Comparison of ENCODE assay signal across 10 mouse cellular contexts in the genomic region with DNA sequence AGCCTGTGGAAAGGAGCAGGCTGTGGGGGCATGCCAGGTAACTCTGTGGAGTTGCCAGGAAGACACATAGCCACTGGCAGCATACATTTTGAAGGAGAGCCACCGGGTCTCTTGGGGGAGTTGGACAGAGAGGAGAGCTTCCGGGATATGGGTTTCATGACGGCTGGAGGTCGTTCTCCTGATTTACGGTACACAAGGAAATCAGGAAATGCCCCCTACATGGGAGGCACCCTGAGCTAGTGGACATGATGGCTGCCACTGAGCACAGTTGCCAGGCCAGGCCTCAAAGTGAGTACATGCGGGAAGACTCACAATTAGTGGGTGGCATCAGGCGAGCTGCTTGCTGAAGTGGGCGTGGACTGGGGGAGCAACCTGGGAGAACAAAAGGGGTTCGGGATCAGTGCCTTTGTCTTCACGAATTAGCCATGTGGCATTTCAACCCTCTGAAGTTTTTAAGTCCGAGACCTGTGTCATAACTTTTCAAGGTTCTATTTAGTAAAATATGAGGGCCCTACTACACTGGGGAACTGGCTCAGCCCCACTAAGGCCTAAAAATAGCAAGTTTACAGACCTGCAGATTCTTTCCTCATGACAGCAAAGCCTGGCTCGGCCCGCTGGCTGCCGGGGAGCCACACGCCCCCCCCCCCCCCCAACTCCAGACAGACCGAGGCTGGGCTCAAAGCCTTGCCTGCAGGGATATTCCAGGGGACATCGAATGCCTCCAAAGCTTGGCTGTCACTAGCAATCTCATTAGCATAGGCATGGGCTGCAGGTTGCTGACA. TPM values are rescaled to one million over a fixed set of nuclear protein-coding genes. Genes with fewer than 3 reads are reported as not detected.
A peak's percentile ranks its signal among the peaks of the same experiment; 100 is the strongest.
DNase-seq lines count a peak whose midpoint lies in the region; ATAC-seq and TF ChIP-seq lines count a peak whose summit lies in the region.
"Had no signal": no experiment of that assay in that cellular context is flagged by ENCODE, and none has a peak within 500 bp of the region (broad histone marks: within the 10 kb centered on the region; RNA-seq: fewer than 3 reads in every experiment).

No protein-coding gene starts in this region.

- 0 out of 2 replicates have a peak, but pooled peaks cover 3% of the 10 kb centered on the region for H3K27me3 ChIP-seq in kidney, embryonic 15.5 days
- H3K27me3 ChIP-seq in heart, embryonic 11.5 days (ENCODE audit: control insufficient read depth, insufficient read depth, low read length) = no peaks in the 10 kb centered on the region
- no peaks in the 10 kb centered on the region for H3K27me3 ChIP-seq in limb, embryonic 14.5 days (ENCODE audit: control insufficient read depth, insufficient read depth, low read length)

- no peaks in the 10 kb centered on the region for H3K36me3 ChIP-seq in kidney, embryonic 15.5 days
- no peaks in the 10 kb centered on the region for H3K36me3 ChIP-seq in heart, embryonic 11.5 days (ENCODE audit: control insufficient read depth, insufficient read depth, low read length)
- no peaks in the 10 kb centered on the region for H3K36me3 ChIP-seq in limb, embryonic 14.5 days (ENCODE audit: control insufficient read depth, insufficient read depth, low read length)
- H3K36me3 ChIP-seq: limb, embryonic 12.5 days had no signal

- TF ChIP-seq CTCF in cortical plate, adult 2 months (IDR thresholded peaks at IDR 0.05; ENCODE audit: extremely low read depth, insufficient read depth, low read length) = no peak

- peaks cover 27% of the 10 kb centered on the region for H3K4me1 ChIP-seq in kidney, embryonic 15.5 days
- H3K4me1 ChIP-seq in cortical plate, adult 2 months (ENCODE audit: control insufficient read depth, insufficient read depth, low read length) = peaks cover 5% of the 10 kb centered on the region; the same call in 1 of the 2 replicates
- peaks cover 43% of the 10 kb centered on the region for H3K4me1 ChIP-seq in heart, embryonic 11.5 days (ENCODE audit: control insufficient read depth, insufficient read depth, low read length)
- H3K4me1 ChIP-seq in limb, embryonic 14.5 days (ENCODE audit: control insufficient read depth, insufficient read depth, low read length) = peaks cover 26% of the 10 kb centered on the region

- peak overlapping the region; percentile 11; the same call in 1 of the 2 replicates for H3K27ac ChIP-seq in kidney, embryonic 15.5 days
- peak overlapping the region; percentile 24; the same call in 1 of the 2 replicates for H3K27ac ChIP-seq in cortical plate, adult 2 months (ENCODE audit: insufficient read depth, low read length)
- H3K27ac ChIP-seq in heart, embryonic 11.5 days (ENCODE audit: low read depth, low read length) = peak overlapping the region; percentile 55
- H3K27ac ChIP-seq in limb, embryonic 14.5 days (replicated peaks; ENCODE audit: low read depth, low read length) = peak overlapping the region; percentile 67
- H3K27ac ChIP-seq: limb, embryonic 12.5 days had no signal

- ATAC-seq in kidney, embryonic 15.5 days (replicated peaks; ENCODE audit: low FRiP score) = no peak
- ATAC-seq in heart, embryonic 11.5 days (replicated peaks; ENCODE audit: insufficient number of reproducible peaks, low FRiP score, low TSS enrichment) = 0 out of 2 replicates have a peak, but pooled peaks have one; percentile 25
- ATAC-seq in limb, embryonic 14.5 days (ENCODE audit: low FRiP score, low read depth) = peak; percentile 45; the same call in 1 of the 2 replicates

- H3K9ac ChIP-seq in kidney, embryonic 15.5 days = no peak overlapping the region
- peak overlapping the region; percentile 34; the same call in 1 of the 2 replicates for H3K9ac ChIP-seq in heart, embryonic 11.5 days (ENCODE audit: low read depth, low read length)
- no peak overlapping the region for H3K9ac ChIP-seq in limb, embryonic 14.5 days (ENCODE audit: low read depth, low read length, severe bottlenecking)
- H3K9ac ChIP-seq: limb, embryonic 12.5 days had no signal

- no peak overlapping the region for H3K4me2 ChIP-seq in kidney, embryonic 15.5 days
- peak overlapping the region; percentile 51 for H3K4me2 ChIP-seq in heart, embryonic 11.5 days
- no peak overlapping the region; the same call in 1 of the 2 replicates for H3K4me2 ChIP-seq in limb, embryonic 14.5 days (replicated peaks; ENCODE audit: low read depth, low read length, severe bottlenecking)

- DNase-seq in kidney, postnatal 4 days = no peak
- peak; percentile 42 for DNase-seq in limb, embryonic 14.5 days (ENCODE audit: low spot score)
- no peak for DNase-seq in testis, postnatal 10 days (ENCODE audit: low spot score)
- DNase-seq in adrenal gland, postnatal 25 days = no peak
- DNase-seq in cerebellum, adult 18-20 months = no peak
- DNase-seq: kidney, adult 2 months had no signal

- TF ChIP-seq POLR2A in cortical plate, adult 2 months (IDR thresholded peaks at IDR 0.05; ENCODE audit: extremely low read depth, insufficient read depth, low read length) = no peak
- TF ChIP-seq POLR2A in limb, embryonic 14.5 days (IDR thresholded peaks at IDR 0.05; ENCODE audit: borderline replicate concordance, extremely low read depth, insufficient read depth, insufficient read length) = no peak

- no peak overlapping the region for H3K4me3 ChIP-seq in kidney, embryonic 15.5 days (replicated peaks)
- no peak overlapping the region for H3K4me3 ChIP-seq in cortical plate, adult 2 months (ENCODE audit: insufficient read depth, low read length)
- H3K4me3 ChIP-seq in heart, embryonic 11.5 days (ENCODE audit: low read depth, low read length) = no peak overlapping the region
- no peak overlapping the region for H3K4me3 ChIP-seq in limb, embryonic 14.5 days (replicated peaks; ENCODE audit: low read length)

- no peaks in the 10 kb centered on the region for H3K9me3 ChIP-seq in kidney, embryonic 15.5 days (replicated peaks)
- H3K9me3 ChIP-seq in heart, embryonic 11.5 days (replicated peaks; ENCODE audit: control insufficient read depth, low read length) = no peaks in the 10 kb centered on the region
- H3K9me3 ChIP-seq in limb, embryonic 14.5 days (ENCODE audit: control insufficient read depth, low read length) = no peaks in the 10 kb centered on the region
- H3K9me3 ChIP-seq: limb, embryonic 12.5 days had no signal

- WGBS in kidney, embryonic 15.5 days = 27% methylated on average over 17 of the region's 17 CpGs
- 52% methylated on average over 17 of the region's 17 CpGs for WGBS in heart, embryonic 11.5 days (ENCODE audit: insufficient replicate concordance)
- 32% methylated on average over 17 of the region's 17 CpGs for WGBS in limb, embryonic 14.5 days

RNA-seq across cellular contexts. Expression of a gene that starts 8.3 kb away (rescaled TPM):
- polyA plus RNA-seq in kidney, embryonic 15.5 days (2015; fragmentation: Nextera tagmentation; extraction: Ambion mirVana) = 5.1 and 5.5 TPM in 2 replicates
- 25.4 and 26.3 TPM in 2 replicates for polyA plus RNA-seq in cortical plate, adult 2 months (2012; rRNA removed)
- 4.7 and 5.1 TPM in 2 replicates for polyA plus RNA-seq in heart, embryonic 11.5 days (2014; fragmentation: Nextera tagmentation; extraction: Ambion mirVana)
- polyA plus RNA-seq in limb, embryonic 14.5 days (2012; rRNA removed) = 25.7 and 29.0 TPM in 2 replicates
- 8.7 and 9.9 TPM in 2 replicates for polyA plus RNA-seq in limb, embryonic 14.5 days (2014; fragmentation: Nextera tagmentation; extraction: Ambion mirVana)
- total RNA-seq in adrenal gland, postnatal 25 days (2021) = 23.4 and 25.4 TPM in 2 replicates

RNA-seq across cellular contexts. Expression of a gene that starts 9.2 kb away (rescaled TPM):
- 130 TPM in 2 replicates for polyA plus RNA-seq in kidney, embryonic 15.5 days (2015; fragmentation: Nextera tagmentation; extraction: Ambion mirVana)
- 62.9 and 63.7 TPM in 2 replicates for polyA plus RNA-seq in cortical plate, adult 2 months (2012; rRNA removed)
- polyA plus RNA-seq in heart, embryonic 11.5 days (2014; fragmentation: Nextera tagmentation; extraction: Ambion mirVana) = 78.5 and 87.8 TPM in 2 replicates
- 102 and 106 TPM in 2 replicates for polyA plus RNA-seq in limb, embryonic 14.5 days (2012; rRNA removed)
- 130 and 134 TPM in 2 replicates for polyA plus RNA-seq in limb, embryonic 14.5 days (2014; fragmentation: Nextera tagmentation; extraction: Ambion mirVana)
- total RNA-seq in adrenal gland, postnatal 25 days (2021) = 84.4 and 102 TPM in 2 replicates

Comparison
In these comparisons a context has a peak if more than half of its experiments do, and no peak if none do; other contexts are left out.
1. H3K27ac ChIP-seq: peak in every context shown above with its lines; median percentile 67 in limb, embryonic 14.5 days; 55 in heart, embryonic 11.5 days; 24 in cortical plate, adult 2 months; 11 in kidney, embryonic 15.5 days.